Mouse (Mus musculus): Measurements from ENCODE around the gene Cuedc1. TPM values are rescaled to one million over a fixed set of nuclear protein-coding genes. Genes with fewer than 3 reads are reported as not detected.
A peak's percentile ranks its signal among the peaks of the same experiment; 100 is the strongest.
"Not testable (repeated sequence)": the region's sequence is repeated elsewhere in the genome, so short reads cannot be mapped to it uniquely, and the experiment has no call there.

Gene Cuedc1
- polyA plus RNA-seq, 1 experiment = 346 TPM

DNA sequence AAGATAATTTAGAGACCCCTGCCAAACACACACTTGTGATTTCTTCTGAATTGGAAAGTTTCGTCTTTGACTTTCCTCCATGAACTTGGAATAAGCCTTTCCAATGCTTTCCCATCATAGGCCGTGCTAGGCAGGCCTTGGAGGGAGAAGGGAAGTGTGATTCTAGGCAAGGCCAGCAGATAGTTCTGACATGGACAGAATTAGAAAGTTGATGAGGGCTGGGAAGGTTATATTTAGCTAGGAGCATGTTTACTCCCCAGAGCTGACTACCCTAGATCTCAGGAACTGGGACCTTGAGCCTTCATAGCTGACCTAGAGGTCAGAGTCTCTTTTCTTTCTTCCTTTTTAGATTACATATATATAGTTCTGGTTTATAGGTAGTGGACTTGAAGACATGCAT is 103.3 kb downstream of the Cuedc1 start:
- Histone ChIP-seq H3K4me1 (peaks cover 81% of the 10 kb centered on the region), H3K36me3 (replicated peaks; ENCODE audit: low read length) (peaks cover 9% of the 10 kb centered on the region), H3K4me3 (replicated peaks) (no peak overlapping the region), H3K27me3 (replicated peaks) (no peaks in the 10 kb centered on the region), H3K9me3 (no peaks in the 10 kb centered on the region)
- TF ChIP-seq GATA1 (IDR thresholded peaks at IDR 0.05; ENCODE audit: borderline replicate concordance, low read length) (no peak), FLI1 (IDR thresholded peaks at IDR 0.05; ENCODE audit: low read length) (no peak)

- Histone ChIP-seq H3K4me1 (peaks cover 74% of the 10 kb centered on the region), H3K27me3 (replicated peaks) (no peaks in the 10 kb centered on the region), H3K36me3 (replicated peaks; ENCODE audit: low read length) (peaks cover 8% of the 10 kb centered on the region), H3K4me3 (replicated peaks) (no peak overlapping the region), H3K9me3 (no peaks in the 10 kb centered on the region)
- TF ChIP-seq FLI1 (IDR thresholded peaks at IDR 0.05; ENCODE audit: low read length) = no peak
- no peak for TF ChIP-seq GATA1 (IDR thresholded peaks at IDR 0.05; ENCODE audit: borderline replicate concordance, low read length)
Measured at GRCm38 (mm10) chr11:88202077-88202476, 104.2 kb downstream of the Cuedc1 start.

DNA sequence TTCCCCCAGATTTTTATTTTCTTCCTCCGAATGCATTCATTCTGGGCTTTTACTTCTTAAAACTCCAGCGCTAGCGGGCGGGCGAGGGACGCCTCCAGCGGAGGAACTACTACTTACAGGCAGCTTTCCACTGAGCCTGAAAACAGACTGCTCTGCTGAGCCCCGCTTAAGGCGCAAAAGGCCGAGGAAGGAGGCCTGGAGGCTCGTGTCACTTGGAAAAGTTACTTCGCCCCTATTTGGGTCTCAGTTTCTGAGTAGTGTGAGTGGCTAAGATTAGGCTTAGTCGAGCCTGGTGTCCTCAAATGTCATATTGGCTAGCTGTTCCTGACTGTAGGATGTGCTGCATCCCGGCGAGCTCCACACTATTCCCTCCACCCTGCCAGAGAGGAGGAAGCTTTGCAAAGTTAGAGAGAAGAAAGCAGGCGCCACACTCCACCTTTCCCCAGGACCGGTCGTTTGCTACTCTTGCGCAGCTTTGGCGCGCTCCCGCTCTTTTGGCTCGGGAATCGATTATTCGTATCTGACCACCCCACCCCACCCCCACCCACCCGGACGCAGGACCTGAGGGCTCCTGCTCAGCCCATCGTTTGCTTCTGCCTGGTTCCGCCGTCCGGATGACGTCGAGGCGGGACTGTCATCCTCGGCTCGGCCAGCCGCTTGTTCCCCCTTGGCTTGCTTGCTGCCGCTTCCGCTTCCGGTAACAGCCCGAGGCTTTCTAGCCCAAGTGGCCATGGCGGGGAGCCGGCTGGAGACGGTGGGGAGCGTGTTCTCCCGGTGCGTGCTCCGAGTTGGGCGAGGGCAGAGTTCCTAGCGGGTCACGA is 106.1 kb downstream of the Cuedc1 start, which contains the start of gene Mrps23:
Mrps23 (plus strand) TSS at position 677 of the 821 bp plus-strand sequence.
- H3K9me3 ChIP-seq = no peaks in the 10 kb centered on the region
- H3K36me3 ChIP-seq (replicated peaks; ENCODE audit: low read length) = peaks cover 25% of the 10 kb centered on the region
- TF ChIP-seq GATA1 (IDR thresholded peaks at IDR 0.05; ENCODE audit: borderline replicate concordance, low read length) (no peak), FLI1 (IDR thresholded peaks at IDR 0.05; ENCODE audit: low read length) (peak; percentile 54; the same call in 1 of the 2 replicates)
- H3K4me1 ChIP-seq = peaks cover 62% of the 10 kb centered on the region
- H3K27me3 ChIP-seq (replicated peaks) = no peaks in the 10 kb centered on the region
- peak within 1 kb of the TSS; percentile 92 for H3K4me3 ChIP-seq (replicated peaks)

DNA sequence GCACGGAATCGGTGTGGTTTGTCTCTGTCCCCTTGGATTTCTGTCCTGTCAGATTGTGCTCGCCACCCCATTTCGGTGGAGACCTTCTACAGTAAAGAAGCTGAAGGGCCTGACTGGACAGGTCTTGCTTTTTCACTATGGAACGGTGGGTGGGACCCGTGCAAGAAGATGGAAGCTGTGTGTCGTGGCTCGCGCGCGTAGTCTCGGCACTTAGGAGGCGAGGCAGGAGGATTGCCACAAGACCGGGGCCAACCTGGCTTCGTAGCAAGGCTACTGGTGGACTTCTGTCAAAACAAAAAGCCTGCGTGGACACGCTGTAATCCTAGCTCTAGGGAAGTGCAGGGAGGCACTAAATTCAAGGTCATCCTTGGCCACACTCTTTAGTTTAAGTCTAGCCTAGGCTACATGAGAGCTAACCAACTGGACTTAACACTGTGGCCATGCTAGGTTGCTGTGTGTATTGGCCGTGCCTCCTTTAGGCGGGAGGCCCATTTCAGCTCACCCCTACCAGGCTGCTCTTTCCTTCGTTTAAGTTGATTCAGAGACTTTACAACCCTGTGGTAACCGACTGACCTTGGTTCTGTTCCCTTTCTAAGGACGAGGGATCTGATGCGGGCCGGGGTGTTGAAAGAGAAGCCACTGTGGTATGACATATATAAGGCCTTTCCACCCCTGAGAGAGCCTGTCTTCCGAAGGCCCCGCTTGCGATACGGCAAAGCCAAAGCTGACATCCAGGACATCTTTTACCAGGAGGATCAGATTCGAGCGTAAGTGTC is 106.9 kb downstream of the Cuedc1 start:
- no peaks in the 10 kb centered on the region for H3K9me3 ChIP-seq
- H3K4me1 ChIP-seq = peaks cover 55% of the 10 kb centered on the region
- TF ChIP-seq FLI1 (IDR thresholded peaks at IDR 0.05; ENCODE audit: low read length) (no peak), GATA1 (IDR thresholded peaks at IDR 0.05; ENCODE audit: borderline replicate concordance, low read length) (no peak)
- no peaks in the 10 kb centered on the region for H3K27me3 ChIP-seq (replicated peaks)
- peaks cover 34% of the 10 kb centered on the region for H3K36me3 ChIP-seq (replicated peaks; ENCODE audit: low read length)
- peak overlapping the region; percentile 92 for H3K4me3 ChIP-seq (replicated peaks)

DNA sequence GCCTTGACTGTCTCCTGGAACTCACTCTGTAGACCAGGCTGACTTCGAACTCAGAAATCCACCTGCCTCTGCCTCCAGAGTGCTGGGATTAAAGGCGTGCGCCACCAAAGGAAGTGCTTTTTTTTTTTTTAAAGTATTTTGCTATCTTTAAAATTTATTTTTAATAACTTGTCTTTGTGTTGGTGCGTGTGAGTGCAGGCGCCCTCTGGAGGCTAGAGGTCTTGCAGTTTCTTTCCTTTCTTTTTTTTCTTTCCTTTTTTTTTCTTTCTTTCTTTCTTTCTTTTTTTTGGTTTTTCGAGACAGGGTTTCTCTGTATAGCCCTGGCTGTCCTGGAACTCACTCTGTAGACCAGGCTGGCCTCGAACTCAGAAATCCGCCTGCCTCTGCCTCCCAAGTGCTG is 108.7 kb downstream of the Cuedc1 start:
- H3K4me3 ChIP-seq (replicated peaks); H3K27me3 ChIP-seq (replicated peaks); H3K9me3 ChIP-seq: not testable (repeated sequence)
- Histone ChIP-seq H3K36me3 (replicated peaks; ENCODE audit: low read length) (peaks cover 52% of the 10 kb centered on the region), H3K4me1 (peaks cover 37% of the 10 kb centered on the region)

DNA sequence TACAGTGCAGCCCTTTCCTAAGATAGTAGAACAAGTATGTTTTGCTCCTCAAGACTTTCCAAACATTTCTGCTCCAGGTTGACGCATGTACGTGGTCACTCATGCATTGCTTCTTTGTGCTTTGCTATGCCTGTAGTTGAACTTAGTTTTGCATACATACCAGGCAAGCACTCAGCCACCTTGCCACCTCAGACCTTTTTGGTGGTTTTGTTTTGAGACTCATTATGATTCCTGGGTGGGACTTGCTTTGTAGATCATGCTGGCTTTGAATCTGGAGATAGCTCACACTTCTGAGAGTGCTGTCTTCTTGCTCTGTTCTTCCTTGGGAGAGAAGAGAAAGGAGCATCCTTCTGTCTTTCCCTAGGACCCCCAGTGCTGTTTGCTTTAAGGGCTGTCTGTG is 109.8 kb downstream of the Cuedc1 start:
- H3K27me3 ChIP-seq (replicated peaks) = no peaks in the 10 kb centered on the region
- TF ChIP-seq FLI1 (IDR thresholded peaks at IDR 0.05; ENCODE audit: low read length) (no peak), GATA1 (IDR thresholded peaks at IDR 0.05; ENCODE audit: borderline replicate concordance, low read length) (no peak)
- no peak overlapping the region for H3K4me3 ChIP-seq (replicated peaks)
- no peaks in the 10 kb centered on the region for H3K9me3 ChIP-seq
- peaks cover 63% of the 10 kb centered on the region for H3K36me3 ChIP-seq (replicated peaks; ENCODE audit: low read length)
- H3K4me1 ChIP-seq = peaks cover 29% of the 10 kb centered on the region

DNA sequence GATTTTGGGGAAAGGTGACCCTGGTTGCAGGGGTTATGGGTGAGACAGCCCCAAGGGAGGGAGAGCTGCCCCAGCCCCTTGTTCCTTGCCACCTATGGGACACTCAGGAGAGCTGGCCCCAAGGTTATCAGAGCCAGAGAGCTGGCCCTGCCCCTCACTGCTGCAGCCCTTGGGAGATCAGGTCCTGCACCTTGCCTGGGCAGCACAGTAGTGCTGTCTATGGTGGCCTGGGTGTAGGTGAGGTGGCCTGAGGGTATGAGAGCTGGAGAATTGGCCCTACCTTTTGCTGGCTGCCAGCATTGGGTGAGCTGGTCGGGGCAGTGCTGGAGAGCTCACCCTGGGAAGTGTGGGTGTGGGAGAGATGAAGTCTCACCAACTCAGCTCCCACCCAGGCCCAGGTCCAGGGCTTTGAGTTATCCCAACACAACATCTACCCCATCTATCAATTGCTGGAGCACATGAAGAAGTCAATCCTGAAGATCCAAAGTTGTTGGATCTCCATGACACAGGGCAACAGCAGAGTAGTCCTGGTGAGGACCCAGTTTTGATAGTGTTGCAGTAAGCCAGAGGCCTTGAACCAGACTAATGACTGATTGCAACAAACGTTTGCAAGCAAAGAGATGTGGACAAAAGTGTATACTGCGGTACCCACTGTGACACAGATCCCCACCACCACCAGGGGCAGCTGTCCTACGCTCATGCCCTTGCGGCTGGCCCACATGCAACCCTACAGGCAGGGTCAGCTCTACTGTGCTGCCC is 114.1 kb downstream of the Cuedc1 start:
- peaks cover 56% of the 10 kb centered on the region for H3K36me3 ChIP-seq (replicated peaks; ENCODE audit: low read length)
- no peak for TF ChIP-seq FLI1 (IDR thresholded peaks at IDR 0.05; ENCODE audit: low read length)
- no peak for TF ChIP-seq GATA1 (IDR thresholded peaks at IDR 0.05; ENCODE audit: borderline replicate concordance, low read length)
- no peak overlapping the region for H3K4me3 ChIP-seq (replicated peaks)
- peaks cover 8% of the 10 kb centered on the region for H3K27me3 ChIP-seq (replicated peaks)
- peaks cover 36% of the 10 kb centered on the region for H3K4me1 ChIP-seq
- no peaks in the 10 kb centered on the region for H3K9me3 ChIP-seq

GRCm38 (mm10) chr11:88213757-88214156 is 115.9 kb downstream of the Cuedc1 start:
- Histone ChIP-seq H3K9me3 (no peaks in the 10 kb centered on the region), H3K36me3 (replicated peaks; ENCODE audit: low read length) (peaks cover 39% of the 10 kb centered on the region)
- TF ChIP-seq FLI1 (IDR thresholded peaks at IDR 0.05; ENCODE audit: low read length) (no peak), GATA1 (IDR thresholded peaks at IDR 0.05; ENCODE audit: borderline replicate concordance, low read length) (no peak)

GRCm38 (mm10) chr11:88214881-88215831 is 117.3 kb downstream of the Cuedc1 start:
- peaks cover 12% of the 10 kb centered on the region for H3K27me3 ChIP-seq (replicated peaks)
- TF ChIP-seq FLI1 (IDR thresholded peaks at IDR 0.05; ENCODE audit: low read length) = no peak
- no peak for TF ChIP-seq GATA1 (IDR thresholded peaks at IDR 0.05; ENCODE audit: borderline replicate concordance, low read length)
- H3K4me1 ChIP-seq = peaks cover 40% of the 10 kb centered on the region
- H3K4me3 ChIP-seq (replicated peaks) = no peak overlapping the region
- no peaks in the 10 kb centered on the region for H3K9me3 ChIP-seq
- H3K36me3 ChIP-seq (replicated peaks; ENCODE audit: low read length) = peaks cover 25% of the 10 kb centered on the region

More at GRCm38 (mm10) chr11:88213757-88214156, 115.9 kb downstream of the Cuedc1 start:
- peaks cover 39% of the 10 kb centered on the region for H3K4me1 ChIP-seq
- peaks cover 12% of the 10 kb centered on the region for H3K27me3 ChIP-seq (replicated peaks)
- H3K4me3 ChIP-seq (replicated peaks) = no peak overlapping the region
